Mouse (Mus musculus): ENCODE measurements around the gene Pip5k1c.

The Pip5k1c gene

DNA sequence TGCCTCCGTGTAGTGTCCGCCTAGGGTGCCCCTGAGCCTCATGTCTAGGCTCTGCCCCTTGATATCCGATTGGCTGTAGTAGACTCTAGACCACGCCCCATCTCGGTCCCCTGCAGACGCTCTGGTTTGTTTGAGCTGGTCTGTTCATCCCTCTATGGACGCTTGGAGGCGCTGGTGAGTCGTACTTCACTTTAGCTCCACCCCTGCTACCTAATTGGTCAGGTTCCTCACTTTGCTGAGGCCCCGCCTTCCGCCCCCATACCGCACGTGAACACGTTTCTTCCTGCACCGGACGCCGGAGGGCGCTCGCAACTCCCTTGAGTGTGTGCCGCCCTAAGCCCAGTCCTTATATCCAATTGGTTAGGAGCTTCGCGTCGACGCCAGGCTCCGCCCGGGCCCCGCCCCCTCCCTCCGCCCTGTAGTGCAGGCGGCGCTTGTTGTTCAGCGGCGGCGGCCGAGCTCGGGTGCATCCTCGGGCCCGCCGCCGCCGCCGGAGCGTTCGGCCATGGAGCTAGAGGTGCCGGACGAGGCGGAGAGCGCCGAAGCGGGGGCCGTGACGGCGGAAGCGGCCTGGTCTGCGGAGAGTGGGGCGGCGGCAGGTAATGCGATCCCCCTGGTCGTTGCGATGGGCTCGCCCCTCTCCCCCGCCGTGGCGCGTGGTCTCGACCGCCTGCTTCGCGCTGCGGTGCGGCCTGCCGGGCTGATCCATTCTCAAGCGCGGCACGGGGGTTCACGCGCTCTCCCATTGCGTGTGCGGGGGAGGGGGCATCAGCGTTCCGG lies at the start of gene Pip5k1c:
Pip5k1c (plus strand) TSS at position 410 of the 780 bp plus-strand sequence.
- peak; percentile 99 for DNase-seq (ENCODE audit: low read depth in 2 of 2, low spot score in 2 of 2)

- DNase-seq (ENCODE audit: low read depth in 2 of 2, low spot score in 2 of 2): no peak
These were observed 48.6 kb upstream of the Pip5k1c start for GRCm38 (mm10) chr10:81244146-81244545.

DNA sequence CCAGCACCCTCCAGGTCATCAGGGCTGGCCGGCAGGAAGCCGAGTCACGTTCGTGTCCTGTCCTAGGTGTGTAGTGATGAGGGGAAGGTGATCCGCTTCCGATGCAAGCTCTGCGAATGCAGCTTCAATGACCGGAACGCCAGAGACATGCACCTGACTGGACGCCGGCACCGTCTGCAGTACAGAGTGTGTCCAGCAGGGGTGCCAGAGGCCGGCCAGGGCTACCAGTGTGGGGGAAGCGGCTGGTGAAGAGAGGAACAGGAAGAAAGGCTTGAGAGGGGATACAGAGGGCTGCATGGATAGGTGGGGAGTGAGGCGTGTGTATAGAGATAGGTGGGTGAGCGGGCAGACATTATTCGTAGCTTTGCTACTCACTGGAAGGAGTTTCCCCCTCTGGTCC lies 48.2 kb upstream of the Pip5k1c start:
- DNase-seq (ENCODE audit: low read depth in 2 of 2, low spot score in 2 of 2): peak; percentile 73 to 79

DNA sequence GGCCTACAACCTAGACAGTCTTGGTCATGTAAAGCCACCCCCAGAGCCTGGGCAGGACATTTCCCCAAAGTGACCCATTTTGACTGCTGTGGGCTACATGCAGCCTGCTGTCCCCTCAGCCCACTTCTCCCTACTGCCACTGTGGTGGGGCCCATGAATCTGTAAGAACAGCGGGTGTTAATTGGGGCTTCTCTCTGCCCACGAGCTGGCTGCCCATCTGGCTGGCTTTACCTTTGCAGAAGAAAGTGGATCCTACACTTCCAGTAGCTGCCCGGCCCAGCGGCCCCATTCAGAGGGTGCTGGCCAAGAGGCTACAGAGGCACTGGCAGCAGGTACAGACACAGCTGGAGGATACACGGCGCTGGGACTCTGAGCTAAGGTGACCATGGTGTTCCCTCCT lies 47.6 kb upstream of the Pip5k1c start:
- no peak for DNase-seq (ENCODE audit: low read depth in 2 of 2, low spot score in 2 of 2)

GRCm38 (mm10) chr10:81247804-81248203 lies 45.0 kb upstream of the Pip5k1c start:
- DNase-seq (ENCODE audit: low read depth in 2 of 2, low spot score in 2 of 2): no peak

- no peak for DNase-seq (ENCODE audit: low read depth in 2 of 2, low spot score in 2 of 2)
These were observed 43.3 kb upstream of the Pip5k1c start for GRCm38 (mm10) chr10:81249442-81249841.

DNA sequence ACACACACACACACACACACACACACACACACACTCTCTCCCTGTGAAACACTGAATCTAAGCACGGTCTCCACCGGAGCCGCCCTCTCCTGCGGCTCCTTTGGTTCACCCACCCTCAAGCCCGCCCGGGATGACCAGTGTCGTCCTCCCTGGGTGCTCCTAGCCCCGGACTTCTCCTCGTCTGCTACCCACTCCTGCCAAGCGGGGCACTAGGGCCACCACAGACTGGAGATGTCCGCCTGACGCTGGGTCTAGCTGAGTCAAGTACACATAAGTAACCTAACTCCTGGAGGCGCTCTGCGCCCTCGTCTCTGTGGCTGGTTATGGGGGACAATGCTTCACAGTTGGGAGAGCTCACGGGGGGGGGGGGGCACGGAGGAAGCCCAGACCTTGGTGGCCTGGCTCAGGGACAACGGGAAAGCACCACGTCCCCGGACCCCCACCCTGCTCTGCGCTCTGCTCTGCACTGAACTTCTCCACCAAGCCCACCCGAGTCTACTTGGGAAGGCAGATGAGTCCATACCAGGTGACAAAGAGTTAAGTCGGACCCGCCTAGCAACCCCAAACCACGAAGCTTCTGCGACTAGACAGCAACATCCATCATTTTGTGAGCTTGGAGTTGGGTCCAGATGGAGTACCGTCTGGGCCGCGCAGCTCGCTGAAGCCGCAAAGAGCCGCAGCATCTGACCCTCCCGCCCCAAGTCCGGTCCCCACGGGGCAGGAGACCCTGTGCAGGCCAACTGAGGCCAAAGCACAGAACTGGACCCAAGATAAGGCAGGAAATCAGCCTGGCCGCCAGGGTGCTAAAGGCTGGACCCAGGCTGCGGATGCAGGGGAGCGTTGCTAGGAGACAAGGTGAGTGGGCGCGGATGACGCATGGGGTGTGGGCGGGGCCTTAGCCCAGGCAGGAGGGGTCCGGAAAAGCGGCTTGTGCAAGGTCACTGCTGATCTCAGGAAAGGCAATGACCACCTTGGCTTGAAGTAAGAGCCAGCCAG lies 40.0 kb upstream of the Pip5k1c start, which contains the start of gene Matk:
Matk (plus strand) TSS at position 512 of the 996 bp plus-strand sequence.
- peak; percentile 40 to 52 for DNase-seq (ENCODE audit: low read depth in 2 of 2, low spot score in 2 of 2)

- DNase-seq (ENCODE audit: low read depth in 2 of 2, low spot score in 2 of 2): no peak
These were observed 37.9 kb upstream of the Pip5k1c start for GRCm38 (mm10) chr10:81254886-81255285.

DNA sequence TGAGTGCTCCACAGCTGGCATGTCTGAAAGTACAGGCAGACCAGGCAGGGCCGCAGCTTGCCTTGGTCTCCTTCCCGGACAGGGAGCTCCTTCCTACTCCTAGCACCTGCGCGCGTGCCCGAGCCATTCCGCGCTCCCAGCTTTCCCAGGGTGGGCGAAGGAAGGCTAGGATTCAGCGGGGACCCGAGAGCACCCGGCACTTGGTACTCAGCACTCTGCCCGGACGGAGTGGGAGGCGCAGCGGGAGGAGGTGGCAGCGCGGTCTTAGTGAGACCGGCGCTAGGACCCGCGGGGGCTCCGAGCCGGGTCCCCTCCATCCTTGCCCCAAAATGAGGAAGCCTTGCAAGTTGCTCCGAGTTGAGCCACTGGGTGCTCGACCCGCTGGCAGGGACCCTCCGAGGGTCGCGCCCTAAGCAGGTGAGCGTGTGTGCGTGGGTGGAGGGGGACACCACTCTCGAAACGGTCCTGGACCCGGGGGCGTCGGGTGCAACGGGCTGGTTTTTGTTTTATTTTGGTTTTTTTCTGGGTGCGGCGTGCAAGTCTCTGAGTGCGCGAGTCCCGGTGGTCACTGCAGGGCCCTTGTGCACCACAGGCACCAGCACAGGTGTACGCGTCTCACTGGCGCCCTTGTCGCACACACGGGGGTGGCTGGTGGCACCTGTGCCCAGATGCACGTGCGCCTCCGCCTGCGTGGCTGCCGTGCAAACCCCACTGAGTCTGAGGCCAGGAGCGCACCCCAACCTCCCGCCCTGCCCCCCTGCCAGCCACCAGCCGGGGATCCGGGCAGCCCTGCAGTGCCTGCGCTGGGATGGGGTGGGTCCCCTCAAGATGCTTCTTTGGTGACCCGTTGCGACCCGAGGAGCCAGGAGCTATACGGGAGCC lies 35.4 kb upstream of the Pip5k1c start:
- DNase-seq (ENCODE audit: low read depth in 2 of 2, low spot score in 2 of 2): no peak

GRCm38 (mm10) chr10:81259225-81259884 lies 33.4 kb upstream of the Pip5k1c start:
- no peak for DNase-seq (ENCODE audit: low read depth in 2 of 2, low spot score in 2 of 2)

DNA sequence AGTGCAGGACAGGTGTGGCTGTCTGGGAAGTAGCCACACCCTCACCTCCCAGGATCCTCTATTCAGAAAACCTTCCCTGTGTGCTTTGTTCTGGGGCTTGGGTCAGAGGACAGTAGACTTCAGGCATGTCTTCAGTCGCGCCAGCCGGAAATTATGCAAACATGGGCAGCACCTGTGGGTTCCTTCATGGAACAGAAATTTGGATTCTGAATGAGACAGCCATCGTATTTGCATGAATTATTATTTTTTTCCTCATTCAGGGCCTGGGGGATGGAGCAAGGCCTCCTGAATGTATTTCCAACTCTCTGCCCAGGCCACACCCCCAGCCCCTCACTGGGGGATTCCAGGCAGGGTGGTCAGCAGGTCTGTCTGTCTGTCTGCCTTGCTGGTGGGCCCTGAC lies 31.7 kb upstream of the Pip5k1c start:
- DNase-seq (ENCODE audit: low read depth in 2 of 2, low spot score in 2 of 2): no peak

GRCm38 (mm10) chr10:81265540-81265939 lies 27.2 kb upstream of the Pip5k1c start:
- no peak for DNase-seq (ENCODE audit: low read depth in 2 of 2, low spot score in 2 of 2)

- DNase-seq (ENCODE audit: low read depth in 2 of 2, low spot score in 2 of 2): peak; percentile 93 to 95
These were observed 26.3 kb upstream of the Pip5k1c start, which contains the start of the genes Mrpl54 and Apba3 for GRCm38 (mm10) chr10:81266211-81267105. Gene Mrpl54, minus strand, starts transcription at chr10:81266934. Gene Apba3, plus strand, starts transcription at chr10:81266960.

DNA sequence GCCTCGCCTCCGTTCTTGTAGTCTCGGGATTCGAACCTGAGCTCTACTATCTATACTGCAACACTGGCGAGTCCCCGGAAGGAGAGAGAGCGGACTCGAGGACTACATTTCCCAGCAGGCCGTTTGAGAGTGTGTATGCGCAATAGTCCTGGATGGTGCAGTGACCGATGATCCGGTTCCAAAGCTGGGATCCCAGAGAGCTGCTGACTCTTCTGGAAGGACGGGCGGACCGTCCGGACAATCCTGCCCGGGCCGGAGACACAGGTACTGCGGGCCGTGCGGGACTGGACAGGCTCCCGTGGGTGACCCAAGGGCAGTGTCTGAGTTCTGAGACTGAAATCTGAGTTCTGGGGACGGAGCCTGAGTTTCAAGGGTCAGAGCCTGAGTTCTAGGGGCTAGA lies 24.7 kb upstream of the Pip5k1c start:
- DNase-seq (ENCODE audit: low read depth in 2 of 2, low spot score in 2 of 2): peak in 1 of 2 experiments; percentile 52

DNA sequence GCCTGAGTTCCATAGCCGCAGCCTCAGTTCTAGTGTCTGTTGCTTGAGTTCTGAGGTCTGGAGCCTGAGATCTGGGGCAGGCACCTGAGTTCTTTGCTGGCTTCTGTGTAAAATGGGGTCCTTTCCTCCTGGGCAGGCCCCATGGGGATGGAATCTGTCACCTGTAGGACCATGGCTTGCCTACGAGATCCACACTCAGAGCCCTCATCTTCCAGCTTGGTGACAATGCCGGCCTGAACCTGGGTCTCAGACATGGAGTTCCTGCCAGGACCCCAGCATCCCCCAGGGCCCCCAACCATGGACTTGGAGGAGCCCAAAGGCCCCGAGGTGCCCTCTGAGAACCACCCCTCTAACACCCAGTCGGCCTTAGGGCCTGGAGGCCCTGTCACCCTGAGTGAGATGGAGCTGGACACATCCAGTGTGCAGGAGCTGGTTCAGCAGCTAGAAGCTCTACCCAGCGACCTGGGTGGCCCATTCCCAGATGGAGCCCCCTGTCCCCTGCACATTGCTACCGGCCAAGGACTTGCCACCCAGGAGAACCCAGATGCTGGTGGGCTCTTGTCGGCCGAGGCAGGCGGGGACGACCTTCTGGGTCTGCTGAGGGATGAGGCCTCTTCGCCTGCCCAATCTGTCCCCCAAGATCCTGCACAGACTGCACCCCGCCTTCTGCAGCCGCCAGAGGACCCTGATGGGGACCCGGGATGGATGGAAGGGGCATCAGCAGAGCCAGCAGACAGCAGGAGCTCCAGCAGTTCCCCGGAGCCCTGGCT lies 23.9 kb upstream of the Pip5k1c start:
- no peak for DNase-seq (ENCODE audit: low read depth in 2 of 2, low spot score in 2 of 2)

GRCm38 (mm10) chr10:81272356-81272755 lies 20.4 kb upstream of the Pip5k1c start:
- DNase-seq (ENCODE audit: low read depth in 2 of 2, low spot score in 2 of 2): no peak

DNA sequence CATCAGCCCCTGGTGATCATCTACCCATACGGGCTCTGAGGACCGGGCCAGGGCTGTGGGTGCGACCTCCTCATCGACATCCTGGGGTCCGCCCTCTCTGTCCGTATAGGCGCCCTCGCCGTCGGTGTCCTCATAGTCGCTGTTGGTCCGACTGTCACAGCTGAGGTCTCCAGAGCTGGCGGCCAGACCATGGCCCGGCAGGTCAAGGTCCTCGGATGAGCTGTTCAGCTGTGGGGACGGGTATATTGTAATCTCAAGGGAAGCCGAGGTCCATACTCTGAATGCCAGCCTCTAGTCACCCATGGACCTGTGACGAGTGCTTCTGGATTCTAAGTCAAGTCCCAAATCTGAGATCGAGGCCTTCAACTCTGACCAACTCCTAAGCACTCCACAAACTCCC lies 18.9 kb upstream of the Pip5k1c start:
- DNase-seq (ENCODE audit: low read depth in 2 of 2, low spot score in 2 of 2): no peak

GRCm38 (mm10) chr10:81277676-81278075 lies 15.1 kb upstream of the Pip5k1c start:
- no peak for DNase-seq (ENCODE audit: low read depth in 2 of 2, low spot score in 2 of 2)
